Mouse (Mus musculus) midbrain, embryonic 11.5 days (tissue): ENCODE measurements around the gene Lrba. TPM values are rescaled to one million over a fixed set of nuclear protein-coding genes. Genes with fewer than 3 reads are reported as not detected.

Source experiments
- ATAC-seq: fragments of 200-750 bp; cut with Nextera tagmentation; 2 replicates; pipeline ENCODE4 v1.8.0; 2017; ENCODE audit warnings: moderate TSS enrichment, moderate library complexity; ENCODE audit not compliant: low FRiP score
- DNase-seq: peaks from one replicate; pipeline ENCODE4 v3.0.0; 2015; ENCODE audit warnings: low spot score; ENCODE audit errors: missing footprints
- H3K27ac ChIP-seq: fragments of 300-500 bp; sonication (generic); 2 replicates; pipeline ENCODE4 v1.5.1; 2014; ENCODE audit warnings: low read depth, low read length
- H3K27me3 ChIP-seq: fragments of 300-500 bp; sonication (generic); 2 replicates; pipeline ENCODE4 v1.6.1; 2014; ENCODE audit warnings: mild to moderate bottlenecking, low read length, moderate library complexity, mixed read lengths; ENCODE audit not compliant: control insufficient read depth, insufficient read depth
- H3K36me3 ChIP-seq: fragments of 300-500 bp; sonication (generic); 2 replicates; pipeline ENCODE4 v1.6.1; 2014; ENCODE audit warnings: mild to moderate bottlenecking, low read length, moderate library complexity, mixed read lengths; ENCODE audit not compliant: control insufficient read depth, insufficient read depth
- H3K4me1 ChIP-seq: fragments of 300-500 bp; sonication (generic); 2 replicates; pipeline ENCODE4 v1.6.1; 2014; ENCODE audit warnings: low read length; ENCODE audit not compliant: control insufficient read depth, insufficient read depth
- H3K4me2 ChIP-seq: fragments of 300-500 bp; sonication (generic); 2 replicates; pipeline ENCODE4 v1.6.1; 2014; ENCODE audit warnings: mild to moderate bottlenecking, moderate library complexity
- H3K4me3 ChIP-seq: fragments of 300-500 bp; sonication (generic); 2 replicates; pipeline ENCODE4 v1.5.1; 2014; ENCODE audit warnings: low read depth, low read length
- H3K9ac ChIP-seq: fragments of 300-500 bp; sonication (generic); 2 replicates; pipeline ENCODE4 v1.6.1; 2014; ENCODE audit warnings: low read length
- H3K9me3 ChIP-seq: fragments of 300-500 bp; sonication (generic); 2 replicates; pipeline ENCODE4 v1.6.1; 2016; ENCODE audit warnings: low read length; ENCODE audit not compliant: control insufficient read depth
- WGBS: fragments of 180-500 bp; shearing (Covaris S2); extraction: QIAGEN DNeasy Blood & Tissue Kit; methylation state at CpG from one replicate; pipeline ENCODE4 v1.1.7; 2014; 5-methylcytosine and 5-hydroxymethylcytosine counted together
- polyA plus RNA-seq: library from polyadenylated mRNA; unstranded; fragments of >200 nt; fragmentation: Nextera tagmentation; extraction: Ambion mirVana; gene quantifications from 2 replicates; pipeline ENCODE4 v1.2.1, GENCODE M21; 2014

Lrba gene
- polyA plus RNA-seq, 1 experiment from 2014 or later, result 7.9 TPM

- 19% methylated on average over 3 of the region's 3 CpGs for WGBS
- Histone ChIP-seq H3K27ac (no peak overlapping the region), H3K27me3 (no peaks in the 10 kb centered on the region), H3K4me1 (peaks cover 13% of the 10 kb centered on the region), H3K4me3 (no peak overlapping the region), H3K36me3 (no peaks in the 10 kb centered on the region), H3K4me2 (no peak overlapping the region), H3K9ac (no peak overlapping the region), H3K9me3 (no peaks in the 10 kb centered on the region)
- DNase-seq (peak; percentile 89), ATAC-seq (no peak)
Measured at GRCm38 (mm10) chr3:86712758-86713157, 488.3 kb downstream of the Lrba start.

- ATAC-seq (no peak), DNase-seq (no peak)
- no peak overlapping the region for H3K9ac ChIP-seq
- H3K4me1 ChIP-seq, result peaks cover 10% of the 10 kb centered on the region
- H3K9me3 ChIP-seq, result no peaks in the 10 kb centered on the region
- H3K4me2 ChIP-seq, result no peak overlapping the region
- H3K36me3 ChIP-seq, result no peaks in the 10 kb centered on the region
- no peaks in the 10 kb centered on the region for H3K27me3 ChIP-seq
- 70% methylated on average over 2 of the region's 2 CpGs for WGBS
- H3K27ac ChIP-seq, result no peak overlapping the region
- H3K4me3 ChIP-seq, result no peak overlapping the region
Measured at GRCm38 (mm10) chr3:86714446-86714845, 490.0 kb downstream of the Lrba start.

- WGBS, result 29% methylated on average over 9 of the region's 9 CpGs
- Histone ChIP-seq H3K27ac (no peak overlapping the region), H3K4me1 (peaks cover 20% of the 10 kb centered on the region), H3K27me3 (no peaks in the 10 kb centered on the region), H3K9me3 (no peaks in the 10 kb centered on the region), H3K36me3 (no peaks in the 10 kb centered on the region), H3K4me2 (no peak overlapping the region), H3K4me3 (no peak overlapping the region), H3K9ac (no peak overlapping the region)
- ATAC-seq (no peak), DNase-seq (peak; percentile 90)
Measured at GRCm38 (mm10) chr3:86723415-86724298, 499.2 kb downstream of the Lrba start.

- H3K27me3 ChIP-seq, result no peaks in the 10 kb centered on the region
- H3K4me3 ChIP-seq, result no peak overlapping the region
- no peaks in the 10 kb centered on the region for H3K36me3 ChIP-seq
- no peak overlapping the region for H3K9ac ChIP-seq
- H3K27ac ChIP-seq, result no peak overlapping the region
- ATAC-seq, result no peak
- DNase-seq, result no peak
- 57% methylated on average over 9 of the region's 9 CpGs for WGBS
- H3K4me2 ChIP-seq, result no peak overlapping the region
- H3K4me1 ChIP-seq, result peaks cover 20% of the 10 kb centered on the region
- no peaks in the 10 kb centered on the region for H3K9me3 ChIP-seq
Measured at GRCm38 (mm10) chr3:86725113-86725512, 500.6 kb downstream of the Lrba start.

- Histone ChIP-seq H3K27ac (no peak overlapping the region), H3K27me3 (no peaks in the 10 kb centered on the region), H3K9me3 (no peaks in the 10 kb centered on the region), H3K4me1 (no peaks in the 10 kb centered on the region), H3K4me2 (no peak overlapping the region), H3K9ac (no peak overlapping the region), H3K36me3 (peaks cover 2% of the 10 kb centered on the region; the same call in 1 of the 2 replicates), H3K4me3 (no peak overlapping the region)
- ATAC-seq (no peak), DNase-seq (no peak)
- 80% methylated on average over 3 of the region's 3 CpGs for WGBS
Measured at GRCm38 (mm10) chr3:86738831-86739230, 514.4 kb downstream of the Lrba start.

GRCm38 (mm10) chr3:86739745-86740144 is 515.3 kb downstream of the Lrba start:
- H3K4me3 ChIP-seq, result no peak overlapping the region
- H3K27ac ChIP-seq, result no peak overlapping the region
- DNase-seq (no peak), ATAC-seq (no peak)
- H3K4me1 ChIP-seq, result no peaks in the 10 kb centered on the region
- H3K9me3 ChIP-seq, result no peaks in the 10 kb centered on the region
- no peaks in the 10 kb centered on the region for H3K27me3 ChIP-seq
- WGBS, result 83% methylated on average over 4 of the region's 4 CpGs
- H3K4me2 ChIP-seq, result no peak overlapping the region
- peaks cover 2% of the 10 kb centered on the region; the same call in 1 of the 2 replicates for H3K36me3 ChIP-seq
- no peak overlapping the region for H3K9ac ChIP-seq

- Histone ChIP-seq H3K4me3 (no peak overlapping the region), H3K27ac (no peak overlapping the region), H3K4me2 (no peak overlapping the region), H3K36me3 (no peaks in the 10 kb centered on the region; the same call in 1 of the 2 replicates), H3K9me3 (no peaks in the 10 kb centered on the region), H3K9ac (no peak overlapping the region), H3K27me3 (no peaks in the 10 kb centered on the region), H3K4me1 (no peaks in the 10 kb centered on the region)
- no peak for DNase-seq
- no peak for ATAC-seq
- WGBS, result 73% methylated on average over 4 of the region's 4 CpGs
Measured at GRCm38 (mm10) chr3:86745348-86745747, 520.9 kb downstream of the Lrba start.

- no peak for ATAC-seq
- Histone ChIP-seq H3K27me3 (no peaks in the 10 kb centered on the region), H3K9ac (no peak overlapping the region), H3K9me3 (no peaks in the 10 kb centered on the region), H3K4me1 (peaks cover 5% of the 10 kb centered on the region), H3K4me2 (no peak overlapping the region), H3K27ac (0 out of 2 replicates have a peak overlapping the region, but pooled peaks have one; percentile 32), H3K36me3 (no peaks in the 10 kb centered on the region; the same call in 1 of the 2 replicates), H3K4me3 (no peak overlapping the region)
- WGBS, result 70% methylated on average over 10 of the region's 10 CpGs
- DNase-seq, result no peak
Measured at GRCm38 (mm10) chr3:86745769-86746512, 521.5 kb downstream of the Lrba start.

GRCm38 (mm10) chr3:86750652-86751051 is 526.2 kb downstream of the Lrba start:
- Histone ChIP-seq H3K27ac (0 out of 2 replicates have a peak overlapping the region, but pooled peaks have one; percentile 14), H3K4me2 (no peak overlapping the region)
- no peak for DNase-seq

More at GRCm38 (mm10) chr3:86750652-86751051, 526.2 kb downstream of the Lrba start:
- no peak overlapping the region for H3K9ac ChIP-seq
- H3K4me3 ChIP-seq, result no peak overlapping the region
- H3K4me1 ChIP-seq, result peaks cover 11% of the 10 kb centered on the region
- H3K36me3 ChIP-seq, result no peaks in the 10 kb centered on the region
- no peaks in the 10 kb centered on the region for H3K27me3 ChIP-seq
- no peaks in the 10 kb centered on the region for H3K9me3 ChIP-seq
- WGBS, result 21% methylated on average over 7 of the region's 7 CpGs
- ATAC-seq, result no peak
